Mouse (Mus musculus): ENCODE results near the gene Olfr525. TPM values are rescaled to one million over a fixed set of nuclear protein-coding genes. Genes with fewer than 3 reads are reported as not detected.

The Olfr525 gene
- polyA plus RNA-seq, 1 experiment from 2014 or later = not detected

DNA sequence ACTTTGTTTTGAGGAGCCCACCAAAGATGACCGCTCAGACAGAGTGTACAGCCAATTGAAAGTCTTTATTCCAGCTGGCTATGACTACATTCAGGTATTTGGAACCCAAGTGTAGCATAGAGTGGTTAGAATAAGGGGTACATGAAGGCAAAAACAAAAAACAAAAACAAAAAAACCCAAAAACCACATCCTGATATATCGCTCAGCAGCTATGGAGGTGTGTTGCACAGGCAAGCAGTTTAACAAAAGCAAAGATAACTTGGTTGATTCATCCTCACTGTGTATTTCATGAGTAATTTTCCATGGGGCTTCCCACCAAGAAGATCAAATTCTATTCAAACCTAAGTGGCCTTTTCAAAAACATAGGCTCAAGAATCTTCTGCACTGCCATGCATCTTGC is 56.3 kb downstream of the Olfr525 start:
- Histone ChIP-seq H3K27ac (ENCODE audit: poor library complexity, severe bottlenecking) (no peak overlapping the region), H3K9me3 (replicated peaks) (0 out of 2 replicates have a peak, but pooled peaks cover 3% of the 10 kb centered on the region), H3K9ac (no peak overlapping the region), H3K36me3 (no peaks in the 10 kb centered on the region), H3K4me3 (no peak overlapping the region), H3K4me1 (replicated peaks) (no peaks in the 10 kb centered on the region), H3K4me2 (no peak overlapping the region), H3K27me3 (replicated peaks) (no peaks in the 10 kb centered on the region)
- no peak for ATAC-seq (ENCODE audit: insufficient number of reproducible peaks, low FRiP score)
- WGBS = 88% methylated on average over 2 of the region's 2 CpGs

Other genes starting within 250 kb of the Olfr525 start
- gene Caly, start 238.3 kb upstream of the Olfr525 start, polyA plus RNA-seq (2016; fragmentation: Nextera tagmentation; extraction: Ambion mirVana) = 0.36 and 0.59 TPM in 2 replicates
- gene Prap1, start 227.5 kb upstream of the Olfr525 start, polyA plus RNA-seq (2016; fragmentation: Nextera tagmentation; extraction: Ambion mirVana) = 0.44 TPM in 1 of 2 replicates, not detected in the other
- gene Fuom, start 218.4 kb upstream of the Olfr525 start, polyA plus RNA-seq (2016; fragmentation: Nextera tagmentation; extraction: Ambion mirVana) = 75.4 and 83.0 TPM in 2 replicates
- 14.5 and 16.3 TPM in 2 replicates for gene Paox, start 205.1 kb upstream of the Olfr525 start, polyA plus RNA-seq (2016; fragmentation: Nextera tagmentation; extraction: Ambion mirVana)
- 174 and 176 TPM in 2 replicates for gene Echs1, start 204.4 kb upstream of the Olfr525 start, polyA plus RNA-seq (2016; fragmentation: Nextera tagmentation; extraction: Ambion mirVana)
- 28.3 and 28.9 TPM in 2 replicates for gene Mtg1, start 183.3 kb upstream of the Olfr525 start, polyA plus RNA-seq (2016; fragmentation: Nextera tagmentation; extraction: Ambion mirVana)
- gene Sprn, start 166.0 kb upstream of the Olfr525 start, polyA plus RNA-seq (2016; fragmentation: Nextera tagmentation; extraction: Ambion mirVana) = 0.08 TPM in 1 of 2 replicates, not detected in the other
- gene Olfr522, start 156.1 kb upstream of the Olfr525 start, polyA plus RNA-seq (2016; fragmentation: Nextera tagmentation; extraction: Ambion mirVana) = not detected in 2 replicates
- not detected in 2 replicates for gene Olfr523, start 147.6 kb upstream of the Olfr525 start, polyA plus RNA-seq (2016; fragmentation: Nextera tagmentation; extraction: Ambion mirVana)
- gene Olfr524, start 114.9 kb upstream of the Olfr525 start, polyA plus RNA-seq (2016; fragmentation: Nextera tagmentation; extraction: Ambion mirVana) = not detected in 2 replicates
- gene Cd163l1, start 102.6 kb upstream of the Olfr525 start, polyA plus RNA-seq (2016; fragmentation: Nextera tagmentation; extraction: Ambion mirVana) = not detected in 2 replicates
- gene 5830411N06Rik, start 73.6 kb upstream of the Olfr525 start, polyA plus RNA-seq (2016; fragmentation: Nextera tagmentation; extraction: Ambion mirVana) = not detected in 2 replicates
- not detected in 2 replicates for gene Olfr527, start 13.2 kb downstream of the Olfr525 start, polyA plus RNA-seq (2016; fragmentation: Nextera tagmentation; extraction: Ambion mirVana)
- not detected in 2 replicates for gene Olfr60, start 40.8 kb downstream of the Olfr525 start, polyA plus RNA-seq (2016; fragmentation: Nextera tagmentation; extraction: Ambion mirVana)
- not detected in 2 replicates for gene Olfr530, start 55.5 kb downstream of the Olfr525 start, polyA plus RNA-seq (2016; fragmentation: Nextera tagmentation; extraction: Ambion mirVana)
- gene Olfr531, start 82.1 kb downstream of the Olfr525 start, polyA plus RNA-seq (2016; fragmentation: Nextera tagmentation; extraction: Ambion mirVana) = not detected in 2 replicates
- gene Olfr532, start 100.8 kb downstream of the Olfr525 start, polyA plus RNA-seq (2016; fragmentation: Nextera tagmentation; extraction: Ambion mirVana) = not detected in 2 replicates
- not detected in 2 replicates for gene Olfr533, start 142.5 kb downstream of the Olfr525 start, polyA plus RNA-seq (2016; fragmentation: Nextera tagmentation; extraction: Ambion mirVana)
- gene Olfr535, start 163.4 kb downstream of the Olfr525 start, polyA plus RNA-seq (2016; fragmentation: Nextera tagmentation; extraction: Ambion mirVana) = not detected in 2 replicates
- gene Olfr536, start 186.5 kb downstream of the Olfr525 start, polyA plus RNA-seq (2016; fragmentation: Nextera tagmentation; extraction: Ambion mirVana) = not detected in 2 replicates
- gene Olfr538, start 247.0 kb downstream of the Olfr525 start, polyA plus RNA-seq (2016; fragmentation: Nextera tagmentation; extraction: Ambion mirVana) = not detected in 2 replicates

Data from heart, embryonic 12.5 days (tissue).